Mouse (Mus musculus): ENCODE results near the gene Babam2. TPM values are rescaled to one million over a fixed set of nuclear protein-coding genes. Genes with fewer than 3 reads are reported as not detected.

The Babam2 gene
- polyA plus RNA-seq, 1 experiment from 2014 or later, result 37.3 TPM

- no peaks in the 10 kb centered on the region for H3K4me1 ChIP-seq (ENCODE audit: control insufficient read depth in 2 of 2, insufficient read depth in 2 of 2, low read length in 2 of 2)
- ATAC-seq (ENCODE audit: insufficient number of reproducible peaks, insufficient read depth, low FRiP score, low read depth), result no peak
- H3K27ac ChIP-seq (replicated peaks in 1 of 2; ENCODE audit: control insufficient read depth in 1 of 2, insufficient read depth in 1 of 2, low read depth in 2 of 2, low read length in 2 of 2), result no peak overlapping the region
- H3K9me3 ChIP-seq (ENCODE audit: control insufficient read depth, low read length), result no peaks in the 10 kb centered on the region
- no peaks in the 10 kb centered on the region for H3K27me3 ChIP-seq (ENCODE audit: control insufficient read depth, insufficient read depth, low read length)
- H3K36me3 ChIP-seq (ENCODE audit: control insufficient read depth, insufficient read depth, low read length), result no peaks in the 10 kb centered on the region
- no peak overlapping the region for H3K9ac ChIP-seq (ENCODE audit: low read length)
- no peak overlapping the region for H3K4me2 ChIP-seq (ENCODE audit: low read length)
- H3K4me3 ChIP-seq (ENCODE audit: control insufficient read depth in 1 of 2, insufficient read depth in 1 of 2, low read depth in 1 of 2, low read length in 2 of 2), result no peak overlapping the region
These were observed 51.9 kb downstream of the Babam2 start for GRCm38 (mm10) chr5:31749401-31749800.

- no peak overlapping the region for H3K4me3 ChIP-seq (ENCODE audit: control insufficient read depth in 1 of 2, insufficient read depth in 1 of 2, low read depth in 1 of 2, low read length in 2 of 2)
- H3K4me1 ChIP-seq (ENCODE audit: control insufficient read depth in 2 of 2, insufficient read depth in 2 of 2, low read length in 2 of 2), result no peaks in the 10 kb centered on the region
- H3K9ac ChIP-seq (ENCODE audit: low read length), result no peak overlapping the region
- no peaks in the 10 kb centered on the region for H3K36me3 ChIP-seq (ENCODE audit: control insufficient read depth, insufficient read depth, low read length)
- H3K27ac ChIP-seq (replicated peaks in 1 of 2; ENCODE audit: control insufficient read depth in 1 of 2, insufficient read depth in 1 of 2, low read depth in 2 of 2, low read length in 2 of 2), result no peak overlapping the region
- H3K4me2 ChIP-seq (ENCODE audit: low read length), result no peak overlapping the region
- 86% methylated on average over 9 of the region's 9 CpGs for WGBS
- H3K27me3 ChIP-seq (ENCODE audit: control insufficient read depth, insufficient read depth, low read length), result no peaks in the 10 kb centered on the region
- no peaks in the 10 kb centered on the region; the same call in 1 of the 2 replicates for H3K9me3 ChIP-seq (ENCODE audit: control insufficient read depth, low read length)
- no peak for ATAC-seq (ENCODE audit: insufficient number of reproducible peaks, insufficient read depth, low FRiP score, low read depth)
These were observed 52.9 kb downstream of the Babam2 start for GRCm38 (mm10) chr5:31750231-31750925.

GRCm38 (mm10) chr5:31750955-31751354 is 53.5 kb downstream of the Babam2 start:
- Histone ChIP-seq H3K9me3 (ENCODE audit: control insufficient read depth, low read length) (no peaks in the 10 kb centered on the region; the same call in 1 of the 2 replicates), H3K9ac (ENCODE audit: low read length) (no peak overlapping the region), H3K36me3 (ENCODE audit: control insufficient read depth, insufficient read depth, low read length) (no peaks in the 10 kb centered on the region), H3K4me1 (ENCODE audit: control insufficient read depth in 2 of 2, insufficient read depth in 2 of 2, low read length in 2 of 2) (no peaks in the 10 kb centered on the region), H3K4me3 (ENCODE audit: control insufficient read depth in 1 of 2, insufficient read depth in 1 of 2, low read depth in 1 of 2, low read length in 2 of 2) (no peak overlapping the region), H3K27me3 (ENCODE audit: control insufficient read depth, insufficient read depth, low read length) (no peaks in the 10 kb centered on the region), H3K27ac (replicated peaks in 1 of 2; ENCODE audit: control insufficient read depth in 1 of 2, insufficient read depth in 1 of 2, low read depth in 2 of 2, low read length in 2 of 2) (no peak overlapping the region), H3K4me2 (ENCODE audit: low read length) (no peak overlapping the region)
- ATAC-seq (ENCODE audit: insufficient number of reproducible peaks, insufficient read depth, low FRiP score, low read depth), result no peak
- WGBS, result 86% methylated on average over 4 of the region's 4 CpGs

- Histone ChIP-seq H3K27me3 (ENCODE audit: control insufficient read depth, insufficient read depth, low read length) (no peaks in the 10 kb centered on the region), H3K27ac (replicated peaks in 1 of 2; ENCODE audit: control insufficient read depth in 1 of 2, insufficient read depth in 1 of 2, low read depth in 2 of 2, low read length in 2 of 2) (no peak overlapping the region), H3K36me3 (ENCODE audit: control insufficient read depth, insufficient read depth, low read length) (no peaks in the 10 kb centered on the region), H3K4me2 (ENCODE audit: low read length) (no peak overlapping the region), H3K4me1 (ENCODE audit: control insufficient read depth in 2 of 2, insufficient read depth in 2 of 2, low read length in 2 of 2) (no peaks in the 10 kb centered on the region), H3K9me3 (ENCODE audit: control insufficient read depth, low read length) (no peaks in the 10 kb centered on the region; the same call in 1 of the 2 replicates), H3K9ac (ENCODE audit: low read length) (no peak overlapping the region), H3K4me3 (ENCODE audit: control insufficient read depth in 1 of 2, insufficient read depth in 1 of 2, low read depth in 1 of 2, low read length in 2 of 2) (no peak overlapping the region)
- no peak for ATAC-seq (ENCODE audit: insufficient number of reproducible peaks, insufficient read depth, low FRiP score, low read depth)
- WGBS, result 90% methylated on average over 1 of the region's 1 CpGs
These were observed 57.1 kb downstream of the Babam2 start for GRCm38 (mm10) chr5:31754634-31755033.

- Histone ChIP-seq H3K4me2 (ENCODE audit: low read length) (no peak overlapping the region), H3K4me3 (ENCODE audit: control insufficient read depth in 1 of 2, insufficient read depth in 1 of 2, low read depth in 1 of 2, low read length in 2 of 2) (no peak overlapping the region), H3K4me1 (ENCODE audit: control insufficient read depth in 2 of 2, insufficient read depth in 2 of 2, low read length in 2 of 2) (no peaks in the 10 kb centered on the region), H3K36me3 (ENCODE audit: control insufficient read depth, insufficient read depth, low read length) (0 out of 2 replicates have a peak, but pooled peaks cover under 1% of the 10 kb centered on the region), H3K9ac (ENCODE audit: low read length) (no peak overlapping the region), H3K27ac (replicated peaks in 1 of 2; ENCODE audit: control insufficient read depth in 1 of 2, insufficient read depth in 1 of 2, low read depth in 2 of 2, low read length in 2 of 2) (no peak overlapping the region), H3K9me3 (ENCODE audit: control insufficient read depth, low read length) (no peaks in the 10 kb centered on the region; the same call in 1 of the 2 replicates), H3K27me3 (ENCODE audit: control insufficient read depth, insufficient read depth, low read length) (no peaks in the 10 kb centered on the region)
- 81% methylated on average over 3 of the region's 3 CpGs for whole genome bisulfite sequencing
- ATAC-seq (ENCODE audit: insufficient number of reproducible peaks, insufficient read depth, low FRiP score, low read depth), result no peak
These were observed 57.8 kb downstream of the Babam2 start for GRCm38 (mm10) chr5:31755255-31755654.

- Histone ChIP-seq H3K9ac (ENCODE audit: low read length) (no peak overlapping the region), H3K4me2 (ENCODE audit: low read length) (no peak overlapping the region)
- WGBS, result 84% methylated on average over 9 of the region's 9 CpGs
These were observed 61.0 kb downstream of the Babam2 start for GRCm38 (mm10) chr5:31758310-31759091.

GRCm38 (mm10) chr5:31761836-31762235 is 64.4 kb downstream of the Babam2 start:
- Histone ChIP-seq H3K9ac (ENCODE audit: low read length) (no peak overlapping the region), H3K4me2 (ENCODE audit: low read length) (no peak overlapping the region), H3K9me3 (ENCODE audit: control insufficient read depth, low read length) (no peaks in the 10 kb centered on the region), H3K36me3 (ENCODE audit: control insufficient read depth, insufficient read depth, low read length) (0 out of 2 replicates have a peak, but pooled peaks cover 4% of the 10 kb centered on the region), H3K4me1 (ENCODE audit: control insufficient read depth in 2 of 2, insufficient read depth in 2 of 2, low read length in 2 of 2) (no peaks in the 10 kb centered on the region; a peak in 1 of 4 replicates), H3K27ac (replicated peaks in 1 of 2; ENCODE audit: control insufficient read depth in 1 of 2, insufficient read depth in 1 of 2, low read depth in 2 of 2, low read length in 2 of 2) (no peak overlapping the region), H3K27me3 (ENCODE audit: control insufficient read depth, insufficient read depth, low read length) (no peaks in the 10 kb centered on the region), H3K4me3 (ENCODE audit: control insufficient read depth in 1 of 2, insufficient read depth in 1 of 2, low read depth in 1 of 2, low read length in 2 of 2) (no peak overlapping the region)
- no peak for ATAC-seq (ENCODE audit: insufficient number of reproducible peaks, insufficient read depth, low FRiP score, low read depth)
- WGBS, result 87% methylated on average over 4 of the region's 4 CpGs

More at GRCm38 (mm10) chr5:31758310-31759091, 61.0 kb downstream of the Babam2 start:
- H3K27ac ChIP-seq (replicated peaks in 1 of 2; ENCODE audit: control insufficient read depth in 1 of 2, insufficient read depth in 1 of 2, low read depth in 2 of 2, low read length in 2 of 2), result no peak overlapping the region; a peak in 1 of 4 replicates
- H3K27me3 ChIP-seq (ENCODE audit: control insufficient read depth, insufficient read depth, low read length), result no peaks in the 10 kb centered on the region
- H3K9me3 ChIP-seq (ENCODE audit: control insufficient read depth, low read length), result no peaks in the 10 kb centered on the region; the same call in 1 of the 2 replicates
- H3K4me1 ChIP-seq (ENCODE audit: control insufficient read depth in 2 of 2, insufficient read depth in 2 of 2, low read length in 2 of 2), result no peaks in the 10 kb centered on the region
- H3K4me3 ChIP-seq (ENCODE audit: control insufficient read depth in 1 of 2, insufficient read depth in 1 of 2, low read depth in 1 of 2, low read length in 2 of 2), result no peak overlapping the region
- no peak for ATAC-seq (ENCODE audit: insufficient number of reproducible peaks, insufficient read depth, low FRiP score, low read depth)
- H3K36me3 ChIP-seq (ENCODE audit: control insufficient read depth, insufficient read depth, low read length), result 0 out of 2 replicates have a peak, but pooled peaks cover 4% of the 10 kb centered on the region

Measured in heart, embryonic 14.5 days (tissue).